Mouse (Mus musculus): ENCODE results near the gene Gins2.

GRCm38 (mm10) chr8:120589921-120590320 is 817 bp upstream of the Gins2 start:
- TF ChIP-seq CTCF (IDR thresholded peaks at IDR 0.05; ENCODE audit: borderline replicate concordance, control insufficient read depth, extremely low read depth, insufficient read depth, low read length, poor library complexity) (no peak), POLR2A (IDR thresholded peaks at IDR 0.05; ENCODE audit: control insufficient read depth, extremely low read depth, insufficient read depth, low read length, poor library complexity) (no peak)
